Mouse (Mus musculus) cerebellum, adult 9-11 months (tissue): Measurements from ENCODE around the gene Ccsap.

Source experiments
- DNase-seq: peaks from one replicate; pipeline ENCODE4 v3.0.0; 2022

Gene Ccsap

DNA sequence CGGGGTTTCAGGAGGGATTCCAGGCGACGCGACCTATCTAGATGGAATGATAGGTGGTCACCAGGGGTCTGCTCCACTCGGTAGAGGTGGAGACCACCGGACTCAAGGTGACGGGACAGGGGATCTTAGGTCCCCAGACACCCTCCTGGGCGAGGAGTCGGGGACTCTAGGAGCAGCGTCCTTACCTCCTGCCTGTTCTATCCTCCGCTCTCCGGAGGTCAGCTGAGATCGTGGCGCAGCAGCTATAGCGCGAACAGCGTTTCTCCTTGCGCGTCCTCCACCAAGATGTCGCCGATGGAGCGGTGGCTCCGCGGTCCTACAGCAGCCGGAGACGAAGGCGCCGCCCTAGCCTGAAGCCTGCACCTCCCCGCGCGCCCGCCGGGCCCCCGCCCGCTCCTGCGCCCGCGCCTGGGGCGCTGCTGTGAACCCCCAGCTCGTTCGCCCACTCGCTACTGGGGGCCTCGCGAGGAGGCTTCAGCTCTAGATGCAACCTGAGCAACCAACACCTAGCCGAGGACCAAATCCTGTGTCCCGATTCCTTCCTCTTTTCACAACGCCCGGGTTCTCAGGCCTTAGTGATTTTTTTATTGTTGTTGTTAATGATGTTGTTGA is at the start of gene Ccsap:
Ccsap (minus strand) TSS at position 562 of the 612 bp plus-strand sequence.
- no peak for DNase-seq

GRCm38 (mm10) chr8:123907604-123908003 is 47.6 kb upstream of the Ccsap start:
- no peak for DNase-seq

DNA sequence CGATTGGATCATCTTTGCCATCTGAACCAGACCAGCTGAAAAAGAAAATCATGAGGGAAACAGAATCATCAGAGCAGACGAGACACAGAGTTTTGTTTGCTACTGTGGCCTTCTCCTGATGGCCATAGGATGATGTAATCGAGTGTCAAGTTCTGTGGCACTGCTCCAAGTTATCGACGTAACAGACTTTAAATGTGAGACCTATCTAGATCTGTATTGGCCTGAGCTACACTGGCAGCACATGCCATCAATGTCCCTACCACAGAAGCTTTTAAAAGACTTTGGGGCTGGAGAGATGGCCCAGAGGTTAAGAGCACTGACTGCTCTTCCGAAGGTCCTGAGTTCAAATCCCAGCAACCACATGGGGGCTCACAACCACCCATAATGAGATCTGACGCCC is 42.6 kb upstream of the Ccsap start:
- no peak for DNase-seq

GRCm38 (mm10) chr8:123899366-123899765 is 39.4 kb upstream of the Ccsap start:
- DNase-seq: no peak

DNA sequence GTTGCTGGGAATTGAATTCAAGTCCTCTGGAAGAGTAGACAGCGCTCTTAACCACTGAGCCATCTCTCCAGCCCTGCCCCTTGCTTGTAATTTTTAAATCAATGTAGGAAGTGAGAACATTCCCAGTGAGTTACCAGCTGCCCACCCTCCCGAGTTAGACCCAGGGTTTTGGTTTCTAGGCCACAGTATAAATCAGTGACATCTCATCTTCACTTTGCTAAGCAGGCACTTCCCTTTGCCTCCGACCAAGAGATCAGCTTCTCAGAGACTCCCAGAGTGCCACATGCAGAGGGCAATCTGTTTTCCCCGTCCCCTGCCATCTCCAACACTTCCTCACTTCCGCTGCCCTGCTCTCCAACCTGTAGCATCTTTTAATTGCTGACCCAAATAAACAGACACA is 38.6 kb upstream of the Ccsap start:
- peak; percentile 47 for DNase-seq

GRCm38 (mm10) chr8:123896774-123897173 is 36.8 kb upstream of the Ccsap start:
- no peak for DNase-seq

DNA sequence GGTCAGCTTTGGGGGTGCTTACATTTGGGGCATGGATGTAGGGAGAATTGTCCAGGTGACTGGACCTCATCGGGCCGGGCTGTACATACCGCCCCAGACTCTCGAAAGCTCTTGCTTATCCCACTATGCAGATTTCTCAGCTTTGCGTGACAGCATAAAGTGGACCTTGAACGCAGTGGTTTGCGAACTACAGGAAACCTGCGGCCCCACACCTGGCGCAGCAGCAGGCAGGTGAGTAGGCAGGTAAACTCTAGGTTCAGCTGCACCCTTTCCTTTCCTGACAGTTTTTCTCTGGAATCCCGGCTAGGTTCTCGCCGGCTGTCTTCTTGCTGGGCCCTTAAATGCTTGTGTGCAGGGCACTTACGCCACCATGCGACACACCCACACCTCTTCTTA is 36.4 kb upstream of the Ccsap start:
- DNase-seq: no peak

DNA sequence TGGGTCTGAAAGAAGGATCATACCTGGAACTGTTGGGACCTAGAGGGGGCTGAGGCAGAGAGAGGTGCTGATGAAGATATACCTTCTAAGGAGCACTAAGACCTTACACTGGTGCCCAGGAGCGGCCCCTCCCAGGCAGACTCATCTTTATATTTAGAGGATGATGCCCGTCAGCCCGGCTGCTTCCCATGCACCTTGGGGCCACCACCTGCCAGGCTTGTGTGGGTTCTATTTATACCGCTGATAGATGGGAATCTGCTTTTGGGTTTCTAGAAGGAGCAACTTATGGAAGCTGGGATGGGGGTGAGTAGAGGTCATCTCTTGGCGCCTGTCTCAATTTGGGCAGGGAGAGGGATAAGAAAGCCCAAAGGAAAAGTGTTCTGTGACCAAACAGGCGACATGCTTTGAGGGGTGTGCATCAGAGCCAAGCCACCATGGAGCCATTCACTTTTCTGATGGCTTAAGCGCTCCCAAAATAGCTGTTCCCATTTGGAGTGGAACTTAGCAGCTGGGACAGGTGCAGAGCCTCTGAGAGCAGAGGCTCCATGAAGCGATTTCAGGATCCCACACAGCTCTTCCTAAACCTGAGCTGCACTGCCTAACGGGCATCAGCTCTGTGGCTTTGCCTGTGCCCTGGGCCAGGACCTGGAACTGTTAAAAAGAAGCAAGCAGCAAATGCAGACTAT is 35.8 kb upstream of the Ccsap start:
- DNase-seq: peak; percentile 43

GRCm38 (mm10) chr8:123895230-123895629 is 35.2 kb upstream of the Ccsap start:
- no peak for DNase-seq

DNA sequence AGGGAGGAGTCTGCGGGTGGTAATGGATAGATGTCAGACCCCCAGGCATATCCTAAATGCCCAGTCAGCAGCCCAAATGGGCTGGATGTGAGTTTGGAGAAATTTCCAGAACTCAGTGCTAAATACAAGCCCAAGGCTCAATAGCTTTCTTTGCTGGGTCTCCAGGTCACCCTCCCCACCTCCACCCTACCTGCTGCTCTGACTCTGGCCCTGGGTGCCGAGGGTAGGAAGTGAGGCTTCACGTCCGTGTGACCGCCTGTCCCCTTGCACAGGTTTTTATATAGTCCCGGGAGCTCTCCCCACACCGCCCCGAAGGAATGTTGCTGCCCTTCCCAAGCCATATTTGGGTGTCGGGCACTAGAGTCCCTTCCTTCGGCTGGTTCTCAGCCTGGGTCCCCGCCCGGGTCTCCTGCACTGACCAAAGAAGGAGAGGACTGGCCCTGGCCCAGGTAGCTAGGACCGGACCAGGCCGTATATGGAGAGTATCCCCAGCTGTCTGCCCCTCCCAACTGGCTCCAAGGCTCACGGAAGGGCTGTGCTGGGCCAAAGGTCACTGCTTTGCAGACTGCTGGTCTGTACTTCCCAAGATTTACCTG is 34.6 kb upstream of the Ccsap start, which contains the start of gene Acta1:
Acta1 (minus strand) TSS at position 250 of the 596 bp plus-strand sequence.
- DNase-seq: peak; percentile 32

GRCm38 (mm10) chr8:123893413-123893812 is 33.4 kb upstream of the Ccsap start:
- peak; percentile 59 for DNase-seq

GRCm38 (mm10) chr8:123892586-123893155 is 32.7 kb upstream of the Ccsap start:
- peak; percentile 64 for DNase-seq

DNA sequence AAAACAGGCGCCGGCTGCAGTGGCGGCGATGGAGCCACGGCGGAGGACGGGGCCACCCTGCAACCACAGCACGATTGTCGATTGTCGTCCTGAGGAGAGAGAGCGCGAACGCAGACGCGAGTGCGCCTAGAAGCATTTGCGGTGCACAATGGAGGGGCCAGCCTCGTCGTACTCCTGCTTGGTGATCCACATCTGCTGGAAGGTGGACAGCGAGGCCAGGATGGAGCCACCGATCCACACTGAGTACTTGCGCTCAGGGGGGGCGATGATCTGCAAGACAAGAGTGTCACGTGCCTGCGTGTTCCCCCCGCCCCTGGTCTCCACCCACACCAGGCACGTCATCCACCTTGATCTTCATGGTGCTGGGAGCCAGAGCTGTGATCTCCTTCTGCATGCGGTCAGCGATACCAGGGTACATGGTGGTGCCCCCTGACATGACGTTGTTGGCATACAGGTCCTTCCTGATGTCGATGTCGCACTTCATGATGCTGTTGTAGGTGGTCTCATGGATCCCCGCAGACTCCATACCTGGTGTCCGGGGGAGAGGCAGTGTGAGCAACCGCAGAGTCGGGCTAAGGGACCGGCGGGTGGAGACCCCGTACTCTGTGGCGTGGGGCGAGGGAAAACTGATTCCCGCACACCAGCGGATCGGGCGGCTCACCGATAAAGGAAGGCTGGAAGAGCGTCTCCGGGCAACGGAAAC is 32.0 kb upstream of the Ccsap start:
- peak; percentile 95 for DNase-seq

DNA sequence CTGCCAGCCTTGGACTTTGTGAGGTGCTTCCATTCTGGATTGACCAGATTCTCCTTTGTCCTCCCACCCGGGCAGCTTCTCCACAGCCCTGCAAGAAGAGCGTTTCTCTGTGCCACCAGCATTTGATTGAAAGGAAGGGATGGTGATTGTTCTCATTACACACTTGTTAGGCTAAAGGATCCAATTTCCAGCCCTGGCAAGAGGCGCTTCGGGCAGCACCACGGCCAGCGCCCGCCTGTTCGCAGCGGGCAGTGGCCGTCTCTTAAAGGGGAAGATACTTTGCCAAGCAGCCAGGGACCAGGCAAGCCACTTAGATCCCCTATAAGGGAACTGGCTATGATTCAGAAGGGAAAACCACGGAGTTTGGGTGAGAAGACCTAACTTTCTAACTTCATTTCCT is 31.3 kb upstream of the Ccsap start:
- DNase-seq: peak; percentile 85

DNA sequence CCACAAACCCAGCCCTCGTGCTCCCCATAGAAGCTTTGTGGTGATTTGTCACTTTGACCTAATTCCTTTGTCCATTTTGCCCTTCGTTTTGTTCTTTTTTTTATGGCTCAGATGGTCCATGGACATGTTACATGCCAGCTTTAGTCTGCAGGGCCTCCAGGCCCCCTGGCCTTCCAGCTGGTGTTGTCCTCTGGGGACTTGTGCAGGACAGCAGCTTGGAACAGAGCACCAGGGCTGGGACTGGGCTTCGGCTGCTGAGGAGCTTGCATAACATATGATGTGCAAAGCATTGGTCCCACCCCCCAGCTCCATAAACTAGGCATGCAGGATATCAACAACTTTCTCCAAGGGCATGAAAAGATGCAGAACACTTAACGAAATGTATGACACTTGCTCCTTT is 29.8 kb upstream of the Ccsap start:
- no peak for DNase-seq

- no peak for DNase-seq
These were observed 27.9 kb upstream of the Ccsap start for GRCm38 (mm10) chr8:123887956-123888355.

GRCm38 (mm10) chr8:123887163-123887562 is 27.2 kb upstream of the Ccsap start:
- DNase-seq: no peak

GRCm38 (mm10) chr8:123884721-123885565 is 24.9 kb upstream of the Ccsap start:
- DNase-seq: peak; percentile 53

GRCm38 (mm10) chr8:123883094-123883493 is 23.1 kb upstream of the Ccsap start:
- no peak for DNase-seq

GRCm38 (mm10) chr8:123882412-123882811 is 22.4 kb upstream of the Ccsap start:
- DNase-seq: no peak

- no peak for DNase-seq
These were observed 20.9 kb upstream of the Ccsap start for GRCm38 (mm10) chr8:123880821-123881350.

- no peak for DNase-seq
These were observed 20.3 kb upstream of the Ccsap start for GRCm38 (mm10) chr8:123880271-123880670.
